20 mouse cellular contexts compared by ENCODE assay signal in the genomic region with DNA sequence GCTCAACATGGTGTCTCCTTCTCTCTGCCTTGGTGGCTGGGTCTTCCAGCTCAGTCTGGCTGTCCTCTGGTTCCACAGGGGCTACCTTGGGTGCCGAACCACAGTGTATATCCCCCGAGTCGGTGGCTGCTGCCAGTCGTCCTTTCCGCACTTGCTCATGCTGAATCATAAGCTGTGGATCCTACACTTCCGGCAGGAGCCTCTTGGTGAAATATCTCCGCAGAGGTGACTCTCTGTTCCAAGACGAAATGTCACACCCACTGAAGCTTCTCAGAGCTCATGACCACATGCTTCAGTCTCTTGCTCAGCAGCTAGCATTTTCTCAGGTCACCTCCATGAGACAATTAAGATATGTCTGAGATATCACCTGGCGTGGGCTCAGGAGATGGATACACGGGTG.
"Had no signal": no experiment of that assay in that cellular context is flagged by ENCODE, and none has a peak within 500 bp of the region (broad histone marks: within the 10 kb centered on the region; RNA-seq: fewer than 3 reads in every experiment).

No protein-coding gene starts in this region.

- H3K4me2 ChIP-seq: heart, embryonic 12.5 days; hindbrain, embryonic 13.5 days; hindbrain, embryonic 15.5 days; limb, embryonic 12.5 days; liver, embryonic 11.5 days had no signal

- H3K36me3 ChIP-seq: heart, embryonic 10.5 days; heart, embryonic 12.5 days; hindbrain, embryonic 13.5 days; hindbrain, embryonic 15.5 days; limb, embryonic 10.5 days; limb, embryonic 12.5 days had no signal

- H3K27me3 ChIP-seq: hindbrain, embryonic 15.5 days; limb, embryonic 12.5 days had no signal

- H3K4me3 ChIP-seq: heart, embryonic 10.5 days; heart, embryonic 12.5 days; hindbrain, embryonic 13.5 days; hindbrain, embryonic 15.5 days; layer of hippocampus, adult 2 months; limb, embryonic 10.5 days; limb, embryonic 12.5 days had no signal

- DNase-seq: forebrain, postnatal 0 days; gastrocnemius, postnatal 14 days; gastrocnemius, postnatal 36 days; heart, adult 18-20 months; heart, postnatal 14 days; heart, postnatal 36 days; kidney, adult 11 months; kidney, adult 8-10 months; kidney, postnatal 10 days; kidney, postnatal 25 days; kidney, postnatal 4 days; liver had no signal
